Mouse (Mus musculus) forebrain, embryonic 16.5 days (tissue): ENCODE measurements around the gene Gm11027. TPM values are rescaled to one million over a fixed set of nuclear protein-coding genes. Genes with fewer than 3 reads are reported as not detected.
"Not testable (repeated sequence)": the region's sequence is repeated elsewhere in the genome, so short reads cannot be mapped to it uniquely, and the experiment has no call there.

Experiments used
- ATAC-seq: fragments of 200-750 bp; cut with Nextera tagmentation; 2 replicates; pipeline ENCODE4 v1.8.0; 2017; ENCODE audit warnings: mild to moderate bottlenecking, moderate library complexity
- H3K27ac ChIP-seq: fragments of 300-500 bp; sonication (generic); 2 replicates; pipeline ENCODE4 v1.5.1; 2014; ENCODE audit warnings: low read length, control low read depth
- H3K27me3 ChIP-seq: fragments of 300-500 bp; sonication (generic); replicated peaks from 2 replicates; pipeline ENCODE4 v1.6.1; 2014; ENCODE audit warnings: low read length; ENCODE audit not compliant: control insufficient read depth, insufficient read depth
- H3K36me3 ChIP-seq: fragments of 300-500 bp; sonication (generic); 2 replicates; pipeline ENCODE4 v1.6.1; 2014; ENCODE audit not compliant: control insufficient read depth, insufficient read depth
- H3K4me1 ChIP-seq: fragments of 300-500 bp; sonication (generic); replicated peaks from 2 replicates; pipeline ENCODE4 v1.6.1; 2014; ENCODE audit warnings: low read length; ENCODE audit not compliant: control insufficient read depth, insufficient read depth
- H3K4me2 ChIP-seq: fragments of 300-500 bp; sonication (generic); 2 replicates; pipeline ENCODE4 v1.6.1; 2014; ENCODE audit warnings: mild to moderate bottlenecking, low read length, control low read depth
- H3K4me3 ChIP-seq: fragments of 300-500 bp; sonication (generic); replicated peaks from 2 replicates; pipeline ENCODE4 v1.5.1; 2014; ENCODE audit warnings: mild to moderate bottlenecking, low read length, control low read depth
- H3K9ac ChIP-seq: fragments of 300-500 bp; sonication (generic); replicated peaks from 2 replicates; pipeline ENCODE4 v1.6.1; 2014; ENCODE audit warnings: low read depth, low read length, control low read depth
- H3K9me3 ChIP-seq: fragments of 300-500 bp; sonication (generic); 2 replicates; pipeline ENCODE4 v1.6.1; 2016; ENCODE audit warnings: low read length; ENCODE audit not compliant: control insufficient read depth
- WGBS: fragments of 180-500 bp; shearing (Covaris S2); extraction: QIAGEN DNeasy Blood & Tissue Kit; methylation state at CpG from one replicate; pipeline ENCODE4 v1.1.7; 2014; 5-methylcytosine and 5-hydroxymethylcytosine counted together
- polyA plus RNA-seq: library from polyadenylated mRNA; unstranded; fragments of >200 nt; fragmentation: Nextera tagmentation; extraction: Ambion mirVana; gene quantifications from 2 replicates; pipeline ENCODE4 v1.2.1, GENCODE M21; 2015

Gm11027 gene
- not detected in 2 replicates for polyA plus RNA-seq

GRCm38 (mm10) chr12:116275086-116275485 is at the start of gene Gm11027:
Gene Gm11027, plus strand, starts transcription at chr12:116275386.
- not testable (repeated sequence) for H3K4me2 ChIP-seq, H3K4me3 ChIP-seq, H3K9ac ChIP-seq, H3K4me1 ChIP-seq, ATAC-seq, H3K27ac ChIP-seq, H3K9me3 ChIP-seq, H3K27me3 ChIP-seq, H3K36me3 ChIP-seq
- 79% methylated on average over 2 of the region's 2 CpGs for WGBS

GRCm38 (mm10) chr12:116226289-116227057 is 48.7 kb upstream of the Gm11027 start:
- Histone ChIP-seq H3K4me1 (no peaks in the 10 kb centered on the region), H3K27me3 (no peaks in the 10 kb centered on the region), H3K27ac (no peak overlapping the region), H3K9me3 (no peaks in the 10 kb centered on the region), H3K9ac (no peak overlapping the region), H3K4me2 (no peak overlapping the region), H3K36me3 (peaks cover 12% of the 10 kb centered on the region), H3K4me3 (no peak overlapping the region)
- 91% methylated on average over 10 of the region's 10 CpGs for whole genome bisulfite sequencing
- ATAC-seq: no peak

GRCm38 (mm10) chr12:116229451-116229850 is 45.7 kb upstream of the Gm11027 start:
- no peaks in the 10 kb centered on the region for H3K9me3 ChIP-seq
- no peaks in the 10 kb centered on the region for H3K27me3 ChIP-seq
- no peak overlapping the region for H3K9ac ChIP-seq
- peaks cover 5% of the 10 kb centered on the region for H3K36me3 ChIP-seq
- no peaks in the 10 kb centered on the region for H3K4me1 ChIP-seq
- no peak overlapping the region for H3K4me3 ChIP-seq
- ATAC-seq: no peak
- H3K27ac ChIP-seq: no peak overlapping the region
- WGBS: 81% methylated on average over 3 of the region's 3 CpGs
- no peak overlapping the region for H3K4me2 ChIP-seq

- 69% methylated on average over 12 of the region's 12 CpGs for WGBS
- Histone ChIP-seq H3K4me1 (no peaks in the 10 kb centered on the region), H3K27me3 (no peaks in the 10 kb centered on the region), H3K27ac (no peak overlapping the region), H3K9me3 (no peaks in the 10 kb centered on the region), H3K4me2 (no peak overlapping the region), H3K9ac (no peak overlapping the region), H3K36me3 (no peaks in the 10 kb centered on the region), H3K4me3 (no peak overlapping the region)
- ATAC-seq: no peak
These were observed 43.6 kb upstream of the Gm11027 start for GRCm38 (mm10) chr12:116231612-116232011.

DNA sequence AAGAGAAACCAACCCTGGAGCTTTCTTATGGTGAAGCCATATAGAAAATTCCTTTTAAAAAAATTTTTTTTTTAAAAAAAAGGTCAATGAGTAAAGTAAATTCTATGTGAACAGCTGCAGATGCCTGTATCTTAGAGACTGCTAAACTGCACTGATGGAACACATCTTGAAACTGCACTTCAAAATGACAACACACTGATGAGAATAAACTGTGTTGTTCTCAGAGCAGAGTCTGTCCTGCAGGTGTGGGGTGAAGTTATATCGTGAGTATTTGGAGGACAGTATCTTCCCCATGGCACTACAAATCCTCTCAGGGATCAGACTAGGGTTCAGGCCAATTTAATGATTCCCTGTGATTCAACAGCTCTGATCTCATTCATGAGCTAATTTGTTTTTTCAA is 43.1 kb upstream of the Gm11027 start:
- 86% methylated on average over 1 of the region's 1 CpGs for WGBS
- no peak overlapping the region for H3K27ac ChIP-seq
- no peak overlapping the region for H3K4me2 ChIP-seq
- H3K9me3 ChIP-seq: no peaks in the 10 kb centered on the region
- no peaks in the 10 kb centered on the region for H3K27me3 ChIP-seq
- H3K36me3 ChIP-seq: no peaks in the 10 kb centered on the region
- no peak for ATAC-seq
- no peak overlapping the region for H3K9ac ChIP-seq
- no peaks in the 10 kb centered on the region for H3K4me1 ChIP-seq
- H3K4me3 ChIP-seq: no peak overlapping the region

- Histone ChIP-seq H3K4me2 (no peak overlapping the region), H3K27ac (no peak overlapping the region), H3K4me3 (no peak overlapping the region), H3K9ac (no peak overlapping the region), H3K4me1 (no peaks in the 10 kb centered on the region), H3K27me3 (no peaks in the 10 kb centered on the region), H3K36me3 (no peaks in the 10 kb centered on the region), H3K9me3 (no peaks in the 10 kb centered on the region)
- 91% methylated on average over 4 of the region's 4 CpGs for WGBS
- no peak for ATAC-seq
These were observed 39.8 kb upstream of the Gm11027 start for GRCm38 (mm10) chr12:116235356-116235755.

GRCm38 (mm10) chr12:116236658-116237057 is 38.5 kb upstream of the Gm11027 start:
- no peak for ATAC-seq
- Histone ChIP-seq H3K9me3 (no peaks in the 10 kb centered on the region), H3K4me3 (no peak overlapping the region), H3K36me3 (no peaks in the 10 kb centered on the region; the same call in 1 of the 2 replicates), H3K4me2 (no peak overlapping the region), H3K9ac (no peak overlapping the region), H3K27ac (no peak overlapping the region), H3K4me1 (no peaks in the 10 kb centered on the region), H3K27me3 (no peaks in the 10 kb centered on the region)
- 84% methylated on average over 3 of the region's 3 CpGs for WGBS

DNA sequence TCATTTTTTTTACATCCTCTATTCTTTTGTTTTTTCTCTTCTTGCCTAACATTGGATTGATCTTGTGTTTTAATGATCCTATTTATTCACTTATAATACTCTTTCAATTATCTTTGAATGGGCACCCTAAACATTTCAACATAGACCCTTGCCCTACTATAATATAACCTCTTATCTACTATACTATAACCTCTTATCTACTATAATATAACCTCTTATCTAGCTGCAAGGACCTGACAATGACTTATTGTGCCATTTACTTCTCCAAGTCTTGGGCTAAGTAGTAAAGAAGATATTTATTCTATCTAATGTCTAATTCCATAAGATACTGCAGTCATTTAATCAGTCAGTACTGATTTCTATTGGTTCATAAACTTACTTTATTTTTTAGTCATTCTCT is 36.8 kb upstream of the Gm11027 start:
- H3K9me3 ChIP-seq: no peaks in the 10 kb centered on the region
- no peak overlapping the region for H3K4me3 ChIP-seq
- H3K27ac ChIP-seq: no peak overlapping the region
- H3K36me3 ChIP-seq: no peaks in the 10 kb centered on the region; the same call in 1 of the 2 replicates
- no peak overlapping the region for H3K9ac ChIP-seq
- no peak overlapping the region for H3K4me2 ChIP-seq
- H3K27me3 ChIP-seq: no peaks in the 10 kb centered on the region
- no peak for ATAC-seq
- no peaks in the 10 kb centered on the region for H3K4me1 ChIP-seq

- Histone ChIP-seq H3K9ac (no peak overlapping the region), H3K27me3 (no peaks in the 10 kb centered on the region), H3K4me3 (no peak overlapping the region), H3K36me3 (no peaks in the 10 kb centered on the region; the same call in 1 of the 2 replicates), H3K4me2 (no peak overlapping the region), H3K9me3 (no peaks in the 10 kb centered on the region), H3K4me1 (no peaks in the 10 kb centered on the region), H3K27ac (no peak overlapping the region)
- WGBS: 87% methylated on average over 3 of the region's 3 CpGs
- ATAC-seq: no peak
These were observed 36.4 kb upstream of the Gm11027 start for GRCm38 (mm10) chr12:116238803-116239202.
